Mouse (Mus musculus) myocyte (in vitro differentiated cells): ENCODE data around the gene Dab1.

Source experiments
- MYOG ChIP-seq, 3 experiments: IDR thresholded peaks; one replicate each; pipeline ENCODE4 v1.6.1; 2011; ENCODE audit warnings: control low read depth in 2 of 3, low read depth in 2 of 3, mild to moderate bottlenecking in 2 of 3; ENCODE audit not compliant: insufficient read length in 2 of 3, control insufficient read depth in 1 of 3, insufficient read depth in 1 of 3
- POLR2A ChIP-seq: IDR thresholded peaks from one replicate; pipeline ENCODE4 v1.6.1; 2011; ENCODE audit warnings: low read depth, mild to moderate bottlenecking, control low read depth, moderate library complexity; ENCODE audit not compliant: insufficient read length
- POLR2AphosphoS2 ChIP-seq: IDR thresholded peaks from one replicate; pipeline ENCODE4 v1.6.1; 2011; ENCODE audit warnings: low read depth, control low read depth; ENCODE audit not compliant: insufficient read length
- TCF12 ChIP-seq: IDR thresholded peaks from one replicate; pipeline ENCODE4 v1.6.1; 2011; ENCODE audit warnings: mild to moderate bottlenecking, control low read depth; ENCODE audit not compliant: poor library complexity, insufficient read depth, severe bottlenecking
- USF1 ChIP-seq: IDR thresholded peaks from one replicate; pipeline ENCODE4 v1.6.1; 2011; ENCODE audit warnings: low read depth, mild to moderate bottlenecking, control low read depth, moderate library complexity

GRCm38 (mm10) chr4:104431231-104431855, 812.2 kb downstream of the Dab1 start:
- no peak for TF ChIP-seq USF1
- no peak for TF ChIP-seq MYOG (IDR thresholded peaks at IDR 0.05; ENCODE audit: control insufficient read depth in 1 of 3, insufficient read depth in 1 of 3, insufficient read length in 2 of 3, low read depth in 2 of 3)
- TF ChIP-seq POLR2AphosphoS2: no peak
- TF ChIP-seq TCF12: no peak
- no peak for TF ChIP-seq POLR2A
